Mouse (Mus musculus) midbrain, embryonic 16.5 days (tissue): ENCODE measurements around the gene Echdc2. TPM values are rescaled to one million over a fixed set of nuclear protein-coding genes. Genes with fewer than 3 reads are reported as not detected.
"Not testable (repeated sequence)": the region's sequence is repeated elsewhere in the genome, so short reads cannot be mapped to it uniquely, and the experiment has no call there.

Experiments used
- ATAC-seq: fragments of 200-750 bp; cut with Nextera tagmentation; 2 replicates; pipeline ENCODE4 v1.8.0; 2017; ENCODE audit warnings: moderate TSS enrichment
- H3K27ac ChIP-seq: fragments of 300-500 bp; sonication (generic); 2 replicates; pipeline ENCODE4 v1.5.1; 2014; ENCODE audit warnings: mild to moderate bottlenecking, low read length, mixed read lengths
- H3K27me3 ChIP-seq: fragments of 300-500 bp; sonication (generic); 2 replicates; pipeline ENCODE4 v1.6.1; 2014; ENCODE audit warnings: low read depth, low read length, mixed read lengths; ENCODE audit not compliant: control insufficient read depth, insufficient read depth
- H3K36me3 ChIP-seq: fragments of 300-500 bp; sonication (generic); 2 replicates; pipeline ENCODE4 v1.6.1; 2014; ENCODE audit warnings: mild to moderate bottlenecking, low read length, moderate library complexity, mixed read lengths; ENCODE audit not compliant: control insufficient read depth, insufficient read depth
- H3K4me1 ChIP-seq: fragments of 300-500 bp; sonication (generic); 2 replicates; pipeline ENCODE4 v1.6.1; 2014; ENCODE audit warnings: mild to moderate bottlenecking, low read length, mixed read lengths; ENCODE audit not compliant: control insufficient read depth, insufficient read depth
- H3K4me2 ChIP-seq: fragments of 300-500 bp; sonication (generic); 2 replicates; pipeline ENCODE4 v1.6.1; 2014; ENCODE audit warnings: mild to moderate bottlenecking, low read length, mixed read lengths
- H3K4me3 ChIP-seq: fragments of 300-500 bp; sonication (generic); 2 replicates; pipeline ENCODE4 v1.5.1; 2014; ENCODE audit warnings: low read depth, mild to moderate bottlenecking, low read length, moderate library complexity, mixed read lengths
- H3K9ac ChIP-seq: fragments of 300-500 bp; sonication (generic); 2 replicates; pipeline ENCODE4 v1.6.1; 2014; ENCODE audit warnings: low read depth, low read length, mixed read lengths
- H3K9me3 ChIP-seq: fragments of 300-500 bp; sonication (generic); replicated peaks from 2 replicates; pipeline ENCODE4 v1.6.1; 2014; ENCODE audit warnings: mild to moderate bottlenecking, low read length, mixed read lengths; ENCODE audit not compliant: control insufficient read depth, poor library complexity, severe bottlenecking
- WGBS: fragments of 180-500 bp; shearing (Covaris S2); extraction: QIAGEN DNeasy Blood & Tissue Kit; methylation state at CpG from one replicate; pipeline ENCODE4 v1.1.7; 2014; 5-methylcytosine and 5-hydroxymethylcytosine counted together
- polyA plus RNA-seq: library from polyadenylated mRNA; unstranded; fragments of >200 nt; fragmentation: Nextera tagmentation; extraction: Ambion mirVana; gene quantifications from 2 replicates; pipeline ENCODE4 v1.2.1, GENCODE M21; 2015

The Echdc2 gene
- polyA plus RNA-seq, 1 experiment from 2014 or later: 9.5 TPM

DNA sequence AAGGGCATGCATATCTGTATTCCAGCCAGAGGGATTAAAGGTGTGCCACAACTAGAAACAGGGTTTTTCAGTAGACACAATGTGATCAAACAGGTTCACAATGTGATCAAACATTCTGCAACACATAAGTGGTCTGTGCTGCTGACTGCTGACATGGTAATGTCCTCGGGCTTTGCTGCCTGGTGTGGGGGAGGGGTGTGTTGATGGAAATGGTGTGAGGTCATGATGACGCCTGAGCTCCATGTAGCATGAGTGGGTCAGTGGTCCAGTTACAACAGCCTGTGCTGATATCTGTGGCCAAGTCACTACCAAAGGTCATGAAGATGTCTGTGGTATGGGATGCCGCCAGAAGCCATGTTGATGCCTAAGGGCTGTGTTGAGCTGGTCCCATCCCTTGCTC, 34.8 kb upstream of the Echdc2 start:
- no peaks in the 10 kb centered on the region for H3K36me3 ChIP-seq
- no peak overlapping the region for H3K4me2 ChIP-seq
- ATAC-seq: no peak
- WGBS: 97% methylated on average over 3 of the region's 3 CpGs
- H3K9ac ChIP-seq: no peak overlapping the region
- H3K9me3 ChIP-seq: no peaks in the 10 kb centered on the region; the same call in 1 of the 2 replicates
- H3K27ac ChIP-seq: no peak overlapping the region
- H3K27me3 ChIP-seq: no peaks in the 10 kb centered on the region
- H3K4me3 ChIP-seq: no peak overlapping the region
- no peaks in the 10 kb centered on the region for H3K4me1 ChIP-seq

DNA sequence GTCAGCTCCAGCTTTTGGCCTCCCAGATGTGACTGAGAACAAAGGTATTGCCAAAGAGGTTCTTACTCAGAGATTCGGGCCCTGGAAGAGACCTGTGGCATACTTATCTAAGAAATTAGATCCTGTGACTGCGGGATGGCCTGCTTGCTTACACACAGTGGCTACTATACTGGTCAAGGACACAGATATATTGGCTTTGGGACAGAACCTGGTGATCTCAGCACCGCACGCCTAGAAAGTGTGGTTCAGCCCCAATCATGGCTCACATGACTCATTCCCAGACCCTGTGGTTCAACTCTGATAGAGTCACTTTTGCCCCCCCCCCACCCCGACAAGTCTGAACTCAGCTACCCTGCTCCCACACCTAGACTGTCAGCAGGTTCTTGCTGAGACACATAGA, 28.3 kb upstream of the Echdc2 start:
- no peak overlapping the region for H3K4me2 ChIP-seq
- no peaks in the 10 kb centered on the region for H3K27me3 ChIP-seq
- no peak overlapping the region for H3K9ac ChIP-seq
- no peak overlapping the region for H3K27ac ChIP-seq
- no peaks in the 10 kb centered on the region for H3K4me1 ChIP-seq
- no peak overlapping the region for H3K4me3 ChIP-seq
- no peaks in the 10 kb centered on the region for H3K36me3 ChIP-seq
- H3K9me3 ChIP-seq: no peaks in the 10 kb centered on the region
- no peak for ATAC-seq
- 87% methylated on average over 5 of the region's 5 CpGs for WGBS

DNA sequence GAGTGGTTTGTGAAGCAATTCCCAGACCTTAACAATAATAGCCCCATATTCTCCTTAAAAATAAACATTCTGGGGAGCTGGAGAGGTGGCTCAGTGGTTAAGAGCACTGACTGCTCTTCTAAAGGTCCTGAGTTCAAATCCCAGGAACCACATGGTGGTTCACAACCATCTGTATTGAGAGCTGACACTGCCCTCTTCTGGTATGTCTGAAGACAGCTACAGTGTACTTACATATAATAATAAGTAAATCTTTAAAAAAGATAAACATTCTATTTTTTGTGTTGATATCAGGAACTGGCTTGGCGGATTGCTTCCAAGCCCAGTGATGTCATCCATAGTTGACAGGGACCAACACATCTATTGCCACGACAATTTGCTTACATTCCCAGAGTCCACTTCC, 22.1 kb upstream of the Echdc2 start:
- not testable (repeated sequence) for H3K4me3 ChIP-seq, H3K27me3 ChIP-seq, H3K4me1 ChIP-seq, H3K27ac ChIP-seq, H3K9ac ChIP-seq, H3K9me3 ChIP-seq, H3K36me3 ChIP-seq, ATAC-seq, H3K4me2 ChIP-seq
- WGBS: 94% methylated on average over 2 of the region's 2 CpGs

DNA sequence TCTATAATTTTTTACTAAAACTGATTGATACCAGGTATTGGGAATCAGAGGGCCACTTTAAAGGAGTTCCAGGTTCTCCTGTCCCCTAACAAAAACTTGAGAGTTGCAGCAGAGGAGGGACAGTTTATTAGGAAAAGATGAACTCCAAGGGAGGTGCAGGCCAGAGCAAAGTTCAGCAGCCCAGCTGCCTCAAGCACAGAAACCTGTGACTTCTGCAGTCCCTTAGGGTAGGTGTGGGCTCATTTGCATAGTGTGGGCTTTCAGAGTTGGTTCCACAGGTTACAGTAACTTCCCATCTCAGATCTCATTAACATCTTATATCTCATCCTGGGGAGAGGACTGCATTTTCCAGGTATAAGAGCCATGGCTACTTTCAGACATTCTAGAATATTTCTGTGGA, 21.5 kb upstream of the Echdc2 start:
- Histone ChIP-seq H3K27me3 (no peaks in the 10 kb centered on the region), H3K27ac (no peak overlapping the region), H3K9me3 (no peaks in the 10 kb centered on the region), H3K4me1 (no peaks in the 10 kb centered on the region), H3K36me3 (no peaks in the 10 kb centered on the region), H3K4me2 (no peak overlapping the region), H3K9ac (no peak overlapping the region), H3K4me3 (no peak overlapping the region)
- no peak for ATAC-seq

DNA sequence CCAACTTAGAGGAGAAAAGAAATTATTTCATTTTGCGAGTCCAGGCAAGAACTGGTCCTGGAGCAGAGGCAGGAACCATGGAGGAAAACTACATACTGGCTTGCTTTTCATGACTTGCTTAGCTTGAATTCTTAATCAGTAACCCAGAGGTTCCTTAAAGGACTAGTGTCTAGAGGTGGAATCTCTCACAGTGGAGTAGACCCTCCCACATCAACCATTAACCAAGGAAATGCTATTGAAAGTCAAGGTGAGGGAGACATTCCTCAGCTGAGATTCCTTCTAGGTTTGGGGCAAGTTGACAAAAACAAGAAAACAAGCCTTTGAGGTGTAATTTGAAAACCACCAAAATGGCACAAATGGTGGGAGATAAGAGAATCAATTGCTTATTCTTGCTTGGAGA, 20.4 kb upstream of the Echdc2 start, which contains the start of gene Scp2:
Scp2 (minus strand) TSS at position 119 of the 400 bp plus-strand sequence.
- no peak within 1 kb of the TSS for H3K27ac ChIP-seq
- no peak for ATAC-seq
- no peak within 1 kb of the TSS for H3K4me2 ChIP-seq
- no peaks in the 10 kb centered on the region for H3K36me3 ChIP-seq
- no peak within 1 kb of the TSS for H3K9ac ChIP-seq
- 94% methylated on average over 1 of the region's 1 CpGs for WGBS
- no peaks in the 10 kb centered on the region for H3K4me1 ChIP-seq
- H3K27me3 ChIP-seq: no peaks in the 10 kb centered on the region
- no peak within 1 kb of the TSS for H3K4me3 ChIP-seq
- H3K9me3 ChIP-seq: no peaks in the 10 kb centered on the region

DNA sequence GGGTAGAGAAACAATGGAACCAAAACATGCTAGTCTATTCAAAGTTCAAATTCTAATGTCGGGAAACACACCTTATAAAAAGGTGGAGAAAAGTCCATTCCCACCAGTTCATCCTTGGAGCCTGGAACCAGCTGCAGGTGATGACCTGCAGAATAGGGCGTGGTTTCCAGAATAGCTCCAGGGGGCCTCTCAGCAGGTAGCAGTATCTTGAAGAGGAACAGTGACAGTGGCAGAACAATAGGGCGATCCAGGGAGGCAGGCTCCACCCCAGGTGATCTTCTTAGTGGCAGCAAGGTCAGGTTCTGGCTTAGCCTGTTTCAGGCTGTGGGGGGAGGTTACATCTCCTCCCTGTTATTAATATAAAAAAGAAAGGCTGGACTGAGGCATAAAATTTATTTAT, 19.7 kb upstream of the Echdc2 start:
- not testable (repeated sequence) for H3K27me3 ChIP-seq, H3K9ac ChIP-seq, H3K27ac ChIP-seq, H3K4me3 ChIP-seq, H3K4me1 ChIP-seq, H3K36me3 ChIP-seq, H3K4me2 ChIP-seq, ATAC-seq, H3K9me3 ChIP-seq
- 43% methylated on average over 3 of the region's 3 CpGs for WGBS

DNA sequence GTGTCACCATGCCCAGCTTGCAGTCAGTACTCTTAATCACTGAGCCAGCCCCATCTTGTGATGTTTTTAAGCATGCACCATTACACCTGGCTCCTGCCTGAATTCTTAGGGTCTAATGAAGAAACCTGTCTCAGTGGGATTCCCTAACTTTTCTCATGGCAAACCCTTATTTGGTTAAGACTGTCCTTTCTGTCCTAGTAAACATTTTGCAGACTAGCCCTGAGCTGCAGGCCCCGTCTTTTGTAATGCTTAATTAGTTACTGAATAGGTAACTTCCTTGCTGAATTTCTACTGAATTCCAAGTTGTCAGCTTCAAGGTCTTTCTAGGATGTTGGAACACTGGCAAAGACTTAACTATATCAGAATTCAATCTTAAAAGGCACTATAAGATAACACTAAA, 10.1 kb upstream of the Echdc2 start:
- ATAC-seq, H3K27ac ChIP-seq, H3K9ac ChIP-seq, H3K9me3 ChIP-seq, H3K36me3 ChIP-seq, H3K4me3 ChIP-seq, H3K4me2 ChIP-seq, H3K27me3 ChIP-seq, H3K4me1 ChIP-seq: not testable (repeated sequence)
- 80% methylated on average over 1 of the region's 1 CpGs for WGBS

DNA sequence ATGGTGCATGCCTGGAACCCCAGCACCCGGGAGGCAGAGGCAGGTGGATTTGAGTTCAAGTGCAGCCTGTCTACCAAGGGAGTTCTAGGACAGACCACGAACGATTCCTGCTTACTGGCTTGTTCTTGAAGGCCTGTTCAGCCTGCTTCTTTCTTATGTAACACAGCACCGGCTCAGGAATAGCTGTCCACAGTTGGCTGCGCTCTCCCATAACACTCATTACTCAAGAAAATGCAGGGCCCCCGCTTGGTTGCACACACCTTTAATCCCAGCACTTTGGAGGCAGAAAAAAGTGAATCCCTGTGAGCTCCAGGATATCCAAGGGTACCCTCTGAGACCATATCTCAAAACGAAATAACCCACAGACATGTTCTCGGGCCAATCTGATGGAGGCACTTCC, 3.3 kb upstream of the Echdc2 start:
- Histone ChIP-seq H3K36me3 (no peaks in the 10 kb centered on the region), H3K27ac (no peak overlapping the region), H3K9ac (no peak overlapping the region), H3K27me3 (no peaks in the 10 kb centered on the region), H3K4me3 (no peak overlapping the region), H3K4me2 (no peak overlapping the region), H3K9me3 (no peaks in the 10 kb centered on the region; the same call in 1 of the 2 replicates), H3K4me1 (no peaks in the 10 kb centered on the region)
- WGBS: 93% methylated on average over 8 of the region's 8 CpGs
- ATAC-seq: no peak

DNA sequence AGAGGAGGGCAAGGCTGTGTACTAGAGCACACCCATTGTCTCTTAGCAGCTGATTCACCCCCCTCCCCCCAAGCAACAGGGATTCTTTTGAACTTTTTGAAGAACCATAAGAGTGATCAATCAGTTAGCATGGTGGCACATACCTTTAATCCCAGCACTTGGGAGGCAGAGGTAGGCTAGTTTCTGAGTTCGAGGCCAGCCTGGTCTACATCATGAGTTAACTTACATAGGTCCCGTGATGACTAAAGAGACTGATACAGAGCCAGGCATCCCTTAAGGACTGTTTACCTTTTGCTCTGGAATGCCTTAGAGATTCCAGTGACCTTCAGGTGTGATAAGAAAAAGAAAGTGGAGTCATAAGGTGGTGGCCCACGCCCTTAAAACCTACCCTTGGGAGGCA, 1.9 kb upstream of the Echdc2 start:
- Histone ChIP-seq H3K27ac (no peak overlapping the region), H3K36me3 (no peaks in the 10 kb centered on the region), H3K4me2 (no peak overlapping the region), H3K27me3 (no peaks in the 10 kb centered on the region), H3K4me3 (no peak overlapping the region), H3K9me3 (no peaks in the 10 kb centered on the region; the same call in 1 of the 2 replicates), H3K9ac (no peak overlapping the region), H3K4me1 (no peaks in the 10 kb centered on the region)
- no peak for ATAC-seq
- 91% methylated on average over 3 of the region's 3 CpGs for WGBS

DNA sequence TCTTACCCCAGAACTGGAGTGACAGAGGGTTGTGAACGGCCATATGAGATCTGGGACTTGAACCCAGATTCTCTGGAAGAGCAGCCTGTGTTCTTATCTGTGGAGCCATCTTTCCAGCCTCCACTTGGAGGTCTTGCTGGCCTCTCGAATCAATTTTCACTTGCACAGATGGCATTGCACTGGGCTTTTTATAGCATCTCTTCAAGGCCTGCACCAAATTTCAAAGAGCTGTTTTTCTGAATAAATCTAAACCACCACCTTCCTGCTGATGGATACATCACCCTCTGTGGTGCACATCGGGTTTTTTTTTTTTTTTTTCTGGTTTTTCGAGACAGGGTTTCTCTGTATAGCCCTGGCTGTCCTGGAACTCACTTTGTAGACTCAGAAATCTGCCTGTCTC, 1.6 kb downstream of the Echdc2 start:
- Histone ChIP-seq H3K36me3 (no peaks in the 10 kb centered on the region), H3K4me3 (no peak overlapping the region), H3K4me1 (no peaks in the 10 kb centered on the region), H3K4me2 (no peak overlapping the region), H3K27me3 (no peaks in the 10 kb centered on the region), H3K9ac (no peak overlapping the region), H3K9me3 (no peaks in the 10 kb centered on the region), H3K27ac (no peak overlapping the region)
- WGBS: 96% methylated on average over 4 of the region's 4 CpGs
- no peak for ATAC-seq
